Mouse (Mus musculus) left cerebral cortex, postnatal 25 days (tissue): ENCODE results near the gene Rusc1. TPM values are rescaled to one million over a fixed set of nuclear protein-coding genes. Genes with fewer than 3 reads are reported as not detected.
"Not testable (repeated sequence)": the region's sequence is repeated elsewhere in the genome, so short reads cannot be mapped to it uniquely, and the experiment has no call there.

Experiments
- DNase-seq, 2 experiments: peaks; one replicate each; pipeline ENCODE4 v3.0.0; 2022; ENCODE audit warnings: low spot score in 2 of 2, mixed read lengths in 1 of 2
- intact Hi-C: fragments of 180-260 bp; cut with DNase I; formaldehyde crosslinking; loops from one replicate; pipeline ENCODE4 v1.15.1; 2025
- total RNA-seq, 2 experiments: library from RNA; stranded (reverse); gene quantifications; 2 replicates each; pipeline ENCODE4 v1.2.3; 2021

The Rusc1 gene
- total RNA-seq, 2 experiments from 2014 or later = 189 to 195 TPM

DNA sequence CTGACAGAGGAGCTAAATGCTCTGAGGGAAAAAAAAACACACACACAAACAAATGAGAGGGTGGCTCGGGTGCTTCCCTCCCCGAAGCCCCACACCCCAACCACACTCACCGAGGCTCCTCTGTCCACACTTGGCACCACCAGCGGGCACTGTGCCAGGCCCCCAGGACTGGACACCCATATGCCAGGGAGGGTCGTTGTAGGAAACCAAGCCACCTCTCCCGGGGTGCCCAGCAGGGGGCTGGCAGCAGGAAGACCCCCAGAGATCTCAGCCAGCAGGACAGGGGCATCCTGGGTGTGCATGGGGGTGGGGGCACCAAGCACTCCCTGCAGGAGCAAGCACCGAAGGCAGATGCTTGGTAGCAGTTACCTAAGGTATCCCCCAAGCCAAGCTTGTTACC, 7.7 kb upstream of the Rusc1 start, which contains the start of gene Gm43738:
TSS of gene Gm43738 (minus strand) at position 289 of the 400 bp plus-strand sequence.
- intact Hi-C loops = no loop called here

DNA sequence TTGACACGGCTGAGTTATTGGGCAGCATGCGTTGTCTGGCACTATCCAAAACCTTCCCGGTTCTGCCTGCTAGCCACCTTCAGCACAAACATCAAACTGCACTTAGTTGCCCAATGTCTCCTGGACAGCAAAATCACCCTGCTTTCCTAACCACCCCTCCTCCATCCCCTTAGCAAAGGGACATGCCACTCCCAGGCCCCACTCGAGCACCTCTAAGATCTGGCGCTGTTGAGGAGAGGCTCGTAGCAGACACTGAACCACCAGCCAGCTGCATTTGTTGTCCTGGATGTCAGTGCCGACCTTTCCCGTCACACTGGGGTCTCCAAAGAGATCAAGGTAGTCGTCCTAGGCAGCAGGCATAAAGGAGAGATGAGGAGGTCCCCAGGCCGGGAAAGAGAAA, 910 bp upstream of the Rusc1 start:
- intact Hi-C loops = loop anchor here (5.0 kb wide), 2 partner anchors 123 to 942 kb away; partner anchors contain the start of gene Thbs3
- no peak for DNase-seq

More for the DNA sequence above, 7.7 kb upstream of the Rusc1 start, which contains the start of gene Gm43738:
- no peak for DNase-seq

DNA sequence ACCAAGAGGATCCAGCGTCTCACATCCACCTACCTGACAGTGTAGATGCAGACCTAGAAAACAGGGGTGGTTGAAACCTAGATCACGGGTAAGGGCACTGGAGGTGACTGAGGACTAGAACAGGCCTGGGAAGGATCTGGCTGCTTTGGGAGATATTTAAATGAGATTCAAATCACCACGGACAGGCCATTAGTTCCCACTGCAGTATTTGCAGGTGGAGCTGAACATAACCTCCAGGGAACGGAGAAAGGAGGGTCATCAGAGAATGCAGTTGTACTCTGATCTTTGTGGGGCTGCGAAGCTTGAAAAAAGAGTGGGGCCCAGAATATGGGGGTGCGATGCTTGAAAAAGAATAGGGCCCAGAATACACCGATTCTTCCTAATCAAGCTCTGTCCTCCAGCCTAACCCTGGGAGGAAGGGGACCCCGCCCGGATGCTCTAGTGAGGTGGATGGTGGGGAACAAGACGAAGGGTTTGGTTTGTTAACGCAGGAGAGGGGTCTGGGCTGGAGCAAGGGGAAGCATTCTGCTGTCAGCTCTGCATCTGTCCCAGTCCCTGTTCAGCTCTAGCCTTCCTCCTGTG, 511 bp downstream of the Rusc1 start:
- no peak for DNase-seq
- intact Hi-C loops = loop anchor here (5.0 kb wide), 2 partner anchors 125 to 940 kb away; partner anchors contain the start of gene Thbs3

DNA sequence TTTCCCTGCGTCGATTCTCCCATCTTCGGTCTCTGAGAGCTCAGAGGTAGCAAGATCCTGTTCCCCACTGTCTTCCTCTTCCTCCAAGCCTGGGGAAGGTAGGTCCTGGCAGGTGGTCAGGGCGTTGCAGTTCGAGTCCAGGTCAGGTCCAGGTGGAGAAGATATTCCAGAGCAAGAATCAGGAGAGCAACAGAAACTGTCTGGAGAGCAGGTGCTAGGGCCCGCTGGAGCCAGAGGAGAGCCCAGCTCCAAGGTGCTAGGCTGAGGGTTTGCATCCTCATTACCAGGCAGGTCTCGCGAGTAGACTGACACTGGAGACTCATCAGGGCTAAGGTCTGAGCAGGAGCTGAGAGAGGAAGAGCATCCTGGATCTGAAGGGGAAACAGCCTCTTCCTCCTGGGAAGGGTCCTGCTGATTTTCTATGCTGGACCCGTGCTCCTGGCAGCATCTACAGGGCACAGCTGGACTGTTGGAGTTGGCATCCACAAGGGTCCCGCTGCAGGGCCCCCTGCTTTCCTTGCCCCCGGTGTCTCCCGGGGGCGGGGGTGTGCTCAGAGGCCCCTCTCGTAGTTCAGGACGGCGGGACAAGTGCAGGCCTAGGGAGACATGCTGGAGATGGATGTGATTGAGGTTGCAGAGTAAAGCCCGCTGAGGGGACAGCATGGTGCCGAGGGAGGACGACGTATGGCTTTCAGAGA, 1.2 kb downstream of the Rusc1 start:
- no peak for DNase-seq
- intact Hi-C loops = loop anchor here (2.0 to 5.0 kb wide), 3 partner anchors 73 to 940 kb away; partner anchors contain the start of genes Clk2 and Thbs3

DNA sequence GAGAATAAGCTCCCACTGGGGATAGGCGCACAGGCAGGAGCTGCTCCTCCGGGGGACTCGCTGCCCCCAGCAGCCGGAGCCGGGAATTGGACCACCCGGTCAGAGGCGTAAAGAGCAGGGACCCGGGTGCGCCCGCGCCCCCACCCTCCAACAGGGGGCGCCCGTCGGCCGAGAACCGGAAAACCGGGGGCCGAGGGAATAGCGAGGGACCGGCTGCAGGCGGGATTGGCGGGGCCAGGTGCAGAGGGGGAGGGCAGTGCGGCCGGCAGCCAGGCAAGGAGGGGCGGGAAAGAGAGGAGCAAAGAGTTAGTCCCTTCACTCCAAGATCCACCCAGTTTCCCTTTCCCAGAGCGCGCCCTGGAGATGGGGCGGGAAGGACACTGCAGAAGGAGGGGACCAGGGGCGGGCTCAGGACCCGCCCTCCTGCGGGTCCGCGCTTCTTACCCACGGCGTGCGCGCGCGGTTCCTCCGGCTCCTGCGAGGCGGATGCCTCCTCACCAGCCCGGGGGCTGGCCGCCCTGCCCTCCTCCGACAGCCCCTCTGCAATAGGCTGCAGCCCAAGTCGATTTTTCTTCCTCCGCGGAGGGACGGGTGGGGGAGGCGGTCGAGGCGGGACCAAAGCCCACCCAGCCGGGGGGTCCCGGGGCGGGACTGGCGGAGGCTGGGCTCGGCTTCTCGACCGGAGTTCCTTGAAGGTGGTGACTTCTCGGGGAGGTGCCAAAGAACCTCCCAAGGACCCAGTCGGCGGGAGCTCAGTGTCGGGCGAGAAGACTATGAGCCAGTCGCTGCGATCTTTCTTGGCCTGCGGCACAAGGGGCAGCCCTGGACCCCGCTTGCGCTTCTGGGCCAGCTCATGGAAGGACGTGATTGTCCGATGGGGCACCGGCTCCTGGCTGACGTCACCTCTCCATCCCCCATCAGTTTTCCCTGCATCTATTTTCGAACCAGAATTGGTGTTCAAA, 2.1 kb downstream of the Rusc1 start:
- peak; percentile 81 to 90 for DNase-seq

DNA sequence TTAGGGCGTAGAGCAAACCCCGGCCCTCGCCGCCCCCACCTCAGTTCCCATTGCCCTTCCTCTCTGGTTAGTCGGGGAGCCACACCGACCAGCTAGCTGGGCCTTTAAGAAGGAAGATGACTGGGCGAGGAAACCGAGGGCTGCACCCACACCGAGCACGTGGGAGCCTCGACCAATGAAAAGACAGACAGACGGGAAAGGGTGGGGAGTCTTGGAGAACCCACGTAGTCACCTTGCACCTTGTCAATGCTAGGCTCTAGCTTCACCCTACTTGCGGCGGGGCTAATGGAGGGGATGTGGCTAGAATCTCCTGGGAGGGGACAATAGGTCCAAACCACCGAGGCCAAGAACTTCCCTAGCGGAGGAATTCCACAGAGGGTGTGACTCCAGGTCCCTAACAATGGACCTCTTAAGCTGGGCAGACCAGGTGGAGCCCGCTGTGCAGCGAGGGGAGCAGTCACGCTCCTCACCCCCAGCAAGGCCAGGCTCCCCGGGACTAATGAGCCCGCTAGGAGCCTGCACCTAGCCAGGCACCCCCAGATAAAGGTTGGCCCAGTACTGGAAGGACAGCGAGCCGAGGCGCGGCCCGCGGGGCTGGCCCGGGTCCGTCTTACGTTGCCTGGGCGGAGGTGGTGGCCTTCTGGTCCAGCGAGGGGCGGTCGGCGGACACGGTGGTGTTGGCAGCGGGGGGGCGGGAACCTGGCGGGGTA, 3.1 kb downstream of the Rusc1 start:
- intact Hi-C loops = loop anchor here (2.0 to 5.0 kb wide), 3 partner anchors 75 to 938 kb away; partner anchors contain the start of genes Clk2 and Thbs3
- peak; percentile 89 to 96 for DNase-seq

More for the DNA sequence above, 2.1 kb downstream of the Rusc1 start:
- intact Hi-C loops = loop anchor here (2.0 to 5.0 kb wide), 3 partner anchors 74 to 939 kb away; partner anchors contain the start of genes Clk2 and Thbs3

DNA sequence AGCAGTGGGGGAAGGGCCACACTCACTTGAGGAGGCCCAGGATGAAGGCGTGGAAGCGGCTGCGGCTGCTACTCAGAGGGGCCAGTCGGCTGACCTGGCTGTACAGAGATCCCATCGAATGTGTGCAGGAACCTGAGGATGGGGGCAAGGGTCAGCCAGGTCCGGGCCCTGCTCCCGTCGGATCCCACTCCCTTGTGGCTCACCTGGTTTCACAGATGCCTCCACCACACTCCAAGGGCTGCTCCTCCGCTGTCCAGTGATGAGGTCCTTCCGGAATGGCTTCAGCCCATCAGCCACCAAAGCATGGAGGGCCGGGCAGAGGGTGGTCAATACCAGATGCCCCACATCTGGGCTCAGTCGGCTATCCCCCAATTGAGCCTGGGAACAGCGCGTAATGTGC, 4.1 kb downstream of the Rusc1 start:
- DNase-seq = no peak
- intact Hi-C loops = no loop called here

DNA sequence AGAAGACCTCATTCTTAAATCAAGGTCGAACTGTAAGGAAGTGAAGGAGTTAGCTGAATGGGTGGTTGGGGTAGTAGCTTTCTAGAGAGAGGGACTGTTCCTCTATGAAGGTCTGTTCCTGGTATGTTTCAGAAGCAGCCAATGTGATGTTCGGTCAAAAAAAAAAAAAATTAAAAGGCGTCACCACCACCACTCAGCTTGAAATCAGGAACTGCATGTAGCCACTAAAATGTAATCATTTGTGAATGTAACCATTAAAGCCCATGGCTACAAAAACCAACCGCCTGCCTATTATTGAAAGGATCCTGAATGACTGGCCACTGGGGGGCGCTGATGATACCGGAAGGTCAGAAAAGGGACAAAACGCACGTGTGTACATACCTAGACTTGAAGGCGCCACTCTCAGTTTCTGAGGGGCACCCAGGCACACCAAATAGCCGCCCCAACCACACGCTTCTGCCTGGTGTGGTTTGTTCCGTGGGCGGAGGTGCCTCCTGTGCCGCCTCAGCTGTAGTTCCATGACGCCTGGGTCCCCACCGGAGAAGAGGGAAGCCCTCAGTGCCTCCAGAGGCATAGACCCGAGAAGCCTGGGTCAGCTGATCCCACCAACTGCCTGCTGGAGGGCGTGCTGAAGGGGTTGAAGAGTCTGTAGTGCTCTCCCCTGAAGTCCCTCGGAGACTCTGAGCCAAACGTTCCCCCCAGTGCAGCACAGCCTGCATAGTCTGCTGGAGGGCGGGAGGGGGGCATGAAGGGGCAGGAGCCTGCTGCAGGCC, 5.6 kb downstream of the Rusc1 start:
- intact Hi-C loops = no loop called here

DNA sequence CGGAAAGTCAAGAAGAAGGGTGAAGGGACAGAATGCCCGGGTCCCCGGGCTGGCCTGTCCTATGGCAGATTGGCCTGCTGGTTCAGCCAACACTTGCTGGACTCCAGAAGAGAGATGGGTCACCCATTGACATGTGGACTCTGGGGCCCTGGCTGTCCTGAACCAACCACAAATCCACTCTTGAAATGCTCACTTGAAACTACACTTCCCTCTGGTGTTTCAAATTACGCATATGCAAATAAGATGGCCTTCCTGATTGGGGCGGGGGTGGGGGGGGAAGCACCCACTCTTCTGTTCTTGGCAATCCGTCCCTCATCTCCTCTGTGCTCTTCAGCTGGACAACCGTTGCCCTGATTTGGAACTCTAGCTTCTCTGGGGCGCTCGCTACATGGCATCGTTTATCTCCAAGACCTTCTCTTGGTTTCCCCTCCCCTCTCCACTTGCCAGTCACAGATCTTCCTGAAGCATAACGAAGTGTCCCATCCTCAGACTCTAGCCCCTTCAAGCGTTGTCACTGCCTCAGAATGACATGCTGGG, 8.4 kb downstream of the Rusc1 start:
- intact Hi-C loops = no loop called here
- DNase-seq = no peak

More for the DNA sequence above, 5.6 kb downstream of the Rusc1 start:
- DNase-seq = peak; percentile 72 to 83

DNA sequence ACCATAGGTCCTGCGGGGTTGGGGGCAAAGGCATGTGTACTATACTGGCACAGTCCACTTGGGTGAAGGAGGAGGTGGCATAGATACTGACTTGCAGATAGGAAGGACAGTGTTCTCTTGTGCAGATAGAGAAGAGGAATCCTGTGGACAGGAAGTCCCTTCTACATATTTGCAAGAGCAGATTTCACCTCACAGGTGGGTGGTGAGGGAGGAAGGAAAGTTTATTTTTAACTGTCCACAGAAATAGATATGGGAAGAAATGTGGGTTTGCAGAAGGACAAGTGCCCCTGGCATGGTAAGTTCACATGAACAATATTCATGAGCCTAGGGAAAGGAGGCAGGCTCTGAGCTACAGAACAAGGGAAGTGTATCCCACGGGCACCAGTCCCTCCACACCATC, 9.0 kb downstream of the Rusc1 start:
- DNase-seq = peak in 1 of 2 experiments; percentile 73

DNA sequence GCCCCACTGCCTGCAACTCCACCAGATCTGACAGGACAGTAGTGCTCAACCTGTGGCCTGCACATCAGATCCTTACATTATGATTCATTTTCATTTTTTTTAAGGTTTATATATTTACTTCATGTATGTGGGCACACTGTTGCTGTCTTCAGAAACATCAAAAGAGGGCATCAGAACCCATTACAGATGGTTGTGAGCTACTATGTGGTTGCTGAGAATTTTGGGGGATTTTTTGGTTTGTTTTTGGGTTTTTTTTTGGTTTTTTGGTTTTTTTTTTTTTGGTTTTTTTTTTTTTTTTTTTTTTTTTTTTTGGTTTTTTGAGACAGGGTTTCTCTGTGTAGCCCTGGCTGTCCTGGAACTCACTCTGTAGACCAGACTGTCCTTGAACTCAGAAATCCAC, 10.8 kb downstream of the Rusc1 start:
- DNase-seq, intact Hi-C loops: not testable (repeated sequence)

More for the DNA sequence above, 9.0 kb downstream of the Rusc1 start:
- intact Hi-C loops = no loop called here

DNA sequence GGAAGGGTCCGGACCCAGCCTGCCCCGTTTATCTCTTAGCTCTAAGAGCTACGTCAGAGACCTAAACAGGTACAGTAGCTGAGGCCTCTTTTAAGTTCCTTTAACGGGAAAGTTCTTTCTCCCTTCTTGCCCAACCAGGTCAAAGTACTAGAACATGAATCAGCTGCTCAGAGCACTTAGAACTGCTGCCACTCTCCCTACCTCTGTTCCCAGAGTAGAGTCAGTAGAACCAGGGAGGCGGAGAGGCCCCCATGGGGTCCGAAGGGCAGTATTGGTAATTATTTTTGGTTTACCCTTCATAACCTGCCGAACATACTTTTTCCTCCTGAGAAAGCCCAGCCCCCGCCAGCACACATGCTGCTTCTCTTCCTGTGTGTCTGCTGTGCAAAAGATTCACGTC, 15.7 kb downstream of the Rusc1 start:
- no peak for DNase-seq
- intact Hi-C loops = no loop called here

DNA sequence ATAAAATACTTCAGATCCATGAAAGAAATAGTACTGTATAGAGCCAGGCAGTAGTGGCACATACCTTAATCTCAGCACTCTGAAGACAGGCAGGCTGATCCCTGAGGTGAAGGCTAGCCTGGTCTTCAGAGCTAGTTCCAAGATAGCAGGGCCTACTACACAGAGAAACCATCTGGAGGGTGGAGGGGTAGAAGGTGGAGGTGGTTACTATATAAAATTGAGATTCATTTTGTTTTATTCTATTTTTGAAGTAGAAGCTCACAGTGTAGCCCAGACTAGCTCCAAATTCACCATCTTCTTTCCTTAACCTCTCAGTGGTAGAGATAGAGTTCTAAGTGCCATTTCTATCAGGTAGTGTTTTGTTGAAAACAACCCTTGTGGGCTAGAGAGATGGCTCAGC, 25.8 kb downstream of the Rusc1 start:
- peak in 1 of 2 experiments; percentile 77 for DNase-seq
- intact Hi-C loops = no loop called here

DNA sequence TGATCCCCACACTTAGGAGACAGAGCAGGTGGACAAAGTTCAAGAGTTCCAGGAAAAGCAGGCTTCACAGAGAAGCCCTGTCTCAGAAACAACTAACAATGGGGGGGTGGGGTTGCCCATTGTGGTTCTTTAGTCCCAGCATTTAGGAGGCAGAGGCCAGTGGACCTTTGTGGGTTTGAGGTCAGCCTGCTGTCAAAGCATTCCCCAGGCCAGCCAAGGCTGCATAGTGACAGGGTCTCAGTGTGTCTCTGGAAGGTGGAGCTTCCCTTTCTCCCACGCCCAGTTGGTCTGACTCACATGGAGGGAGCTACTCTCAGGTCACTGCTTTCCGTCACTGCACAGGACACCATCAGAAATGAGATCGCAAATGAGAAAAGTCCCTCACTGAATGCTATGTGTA, 31.4 kb downstream of the Rusc1 start:
- intact Hi-C loops = no loop called here

DNA sequence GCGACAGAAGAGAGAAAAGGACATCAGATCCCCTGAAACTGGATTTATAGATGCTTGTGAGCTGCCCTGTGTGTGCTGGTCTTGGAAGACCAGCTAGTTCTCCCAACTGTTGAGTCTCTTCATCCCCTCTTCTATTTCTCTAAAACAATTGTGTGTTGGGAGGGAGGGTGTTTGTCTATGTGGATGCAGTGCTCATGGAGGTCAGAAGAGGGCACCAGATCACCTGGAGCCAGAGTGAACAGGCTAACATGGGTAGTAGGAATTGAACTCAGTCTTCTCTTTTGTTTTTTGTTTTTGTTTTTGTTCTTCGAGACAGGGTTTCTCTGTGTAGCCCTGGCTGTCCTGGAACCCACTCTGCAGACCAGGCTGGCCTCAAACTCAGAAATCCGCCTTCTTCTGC, 34.3 kb downstream of the Rusc1 start:
- DNase-seq = peak in 1 of 2 experiments; percentile 46
- intact Hi-C loops = no loop called here

More for the DNA sequence above, 31.4 kb downstream of the Rusc1 start:
- no peak for DNase-seq

DNA sequence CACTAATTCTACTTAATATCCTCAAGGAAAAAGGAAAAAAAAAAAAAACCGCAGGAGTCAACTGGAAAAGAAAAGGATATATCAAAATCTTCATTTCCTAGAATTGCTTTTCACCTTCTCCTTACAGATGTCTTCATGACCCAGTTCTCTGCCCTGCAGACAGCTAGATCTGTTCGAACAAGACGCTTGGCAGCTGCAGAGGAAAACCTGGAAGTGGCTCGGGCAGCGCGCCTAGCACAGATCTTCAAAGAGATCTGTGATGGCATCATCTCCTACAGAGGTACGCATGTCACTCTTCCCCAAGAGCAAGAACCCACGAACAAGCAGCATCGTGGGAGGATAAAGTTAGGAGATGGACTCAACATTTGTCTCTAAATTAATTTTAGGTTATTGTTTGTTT, 34.8 kb downstream of the Rusc1 start:
- peak in 1 of 2 experiments; percentile 61 for DNase-seq
- intact Hi-C loops = no loop called here

DNA sequence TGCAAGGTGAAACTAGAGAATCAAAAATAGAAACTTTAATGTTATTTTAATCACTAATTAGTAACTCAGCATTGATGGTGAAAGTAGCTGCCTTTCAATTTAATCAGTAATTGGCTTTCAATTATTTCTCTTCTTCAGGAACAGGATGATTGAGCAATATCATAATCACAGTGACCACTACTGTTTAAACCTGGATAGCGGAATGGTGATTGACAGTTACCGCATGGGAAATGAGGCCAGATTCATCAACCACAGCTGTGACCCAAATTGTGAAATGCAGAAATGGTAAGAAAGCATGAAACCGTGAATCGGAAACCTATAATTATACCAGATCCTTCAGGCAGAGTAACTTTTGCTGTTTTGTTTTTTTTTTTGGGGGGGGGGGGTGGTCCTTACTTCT, 49.8 kb downstream of the Rusc1 start:
- DNase-seq = no peak
- intact Hi-C loops = loop anchor here (10.0 kb wide), 1 partner anchor 349 kb away; no protein-coding TSS in a partner anchor
